Mouse (Mus musculus): ENCODE results near the gene Mov10. TPM values are rescaled to one million over a fixed set of nuclear protein-coding genes. Genes with fewer than 3 reads are reported as not detected.
A peak's percentile ranks its signal among the peaks of the same experiment; 100 is the strongest.
"Not testable (repeated sequence)": the region's sequence is repeated elsewhere in the genome, so short reads cannot be mapped to it uniquely, and the experiment has no call there.

Gene Mov10
- total RNA-seq (2015) = 8.3 and 8.4 TPM in 2 replicates
- 3.8 TPM in 2 replicates for total RNA-seq (2017)

DNA sequence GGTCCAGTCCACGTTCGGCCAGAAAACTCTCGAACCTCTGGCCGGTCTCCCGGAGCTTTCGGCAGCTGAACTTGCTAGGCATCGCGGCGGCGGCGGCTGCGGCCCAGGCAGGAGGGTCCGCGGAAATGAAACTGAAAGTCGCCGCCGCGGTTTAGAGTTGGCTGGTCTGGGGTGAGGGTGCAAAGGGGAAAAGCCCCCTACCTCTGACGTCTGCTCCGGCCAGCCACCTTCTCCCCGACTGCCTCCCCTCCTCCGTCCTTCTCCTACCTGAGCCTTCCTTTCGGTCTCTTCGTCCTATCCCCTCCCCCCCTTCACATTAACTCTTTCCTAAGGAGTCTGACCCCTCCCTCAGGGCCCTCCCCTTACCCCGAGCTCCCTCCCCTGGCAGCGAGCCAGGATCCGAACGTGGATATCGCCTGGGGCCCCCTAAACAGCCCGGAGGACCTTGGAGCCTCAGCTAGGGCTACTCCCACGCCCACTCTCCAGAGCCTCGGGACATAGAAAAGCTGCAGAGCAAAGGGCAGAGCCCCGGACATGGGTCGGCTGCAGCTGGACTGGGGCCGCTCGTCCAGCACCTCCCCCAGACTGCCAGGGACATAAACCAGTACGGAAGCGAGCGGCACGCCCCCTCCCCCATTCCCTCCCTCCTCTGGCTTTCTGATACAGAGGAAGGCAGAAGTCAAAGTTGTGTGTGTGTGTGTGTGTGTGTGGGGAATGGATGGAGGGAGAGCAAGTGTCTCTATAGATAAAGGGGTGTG, at the start of gene Mov10:
TSS of gene Mov10 (minus strand) at position 573 of the 758 bp plus-strand sequence.
- ATAC-seq (ENCODE audit: poor library complexity, severe bottlenecking) = peak; percentile 74

DNA sequence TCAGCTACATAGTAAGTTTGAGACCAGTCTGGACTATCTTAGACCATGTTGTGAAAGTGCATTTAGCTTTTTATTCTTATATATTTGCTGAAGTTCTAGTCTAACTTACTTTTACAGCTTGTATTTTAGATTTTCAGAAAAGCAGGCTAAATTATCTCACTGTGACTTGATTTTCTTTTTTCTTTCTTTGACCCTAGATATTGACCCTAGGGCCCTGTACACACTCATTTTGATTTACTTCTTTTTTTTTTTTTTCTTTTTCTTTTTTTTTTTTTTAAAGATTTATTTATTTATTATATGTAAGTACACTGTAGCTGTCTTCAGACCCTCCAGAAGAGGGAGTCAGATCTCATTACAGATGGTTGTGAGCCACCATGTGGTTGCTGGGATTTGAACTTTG, 48.3 kb upstream of the Mov10 start:
- not testable (repeated sequence) for ATAC-seq (ENCODE audit: poor library complexity, severe bottlenecking)

DNA sequence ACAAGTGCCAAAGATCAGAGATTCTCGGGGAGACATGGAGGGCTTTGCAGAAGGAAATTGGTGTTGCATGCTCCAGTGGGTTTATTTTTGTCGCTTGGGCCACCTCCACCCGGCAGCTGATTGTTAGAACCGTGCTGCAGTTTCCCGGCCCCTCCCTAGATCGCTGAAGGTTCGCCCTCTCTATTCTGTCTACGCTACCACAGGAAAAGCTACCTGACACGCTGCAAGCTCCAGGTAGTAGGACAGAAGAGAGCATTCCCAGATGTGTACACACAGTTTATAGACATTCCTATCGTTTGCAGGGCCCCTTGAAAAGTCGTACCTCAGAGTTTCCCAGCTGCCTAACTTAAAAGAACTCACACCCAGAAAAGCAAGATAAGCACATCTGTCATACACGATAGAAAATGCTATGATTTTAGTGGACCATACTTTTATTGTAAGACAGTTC, 47.0 kb upstream of the Mov10 start:
- ATAC-seq (ENCODE audit: poor library complexity, severe bottlenecking) = peak; percentile 2; the same call in 1 of the 2 replicates

DNA sequence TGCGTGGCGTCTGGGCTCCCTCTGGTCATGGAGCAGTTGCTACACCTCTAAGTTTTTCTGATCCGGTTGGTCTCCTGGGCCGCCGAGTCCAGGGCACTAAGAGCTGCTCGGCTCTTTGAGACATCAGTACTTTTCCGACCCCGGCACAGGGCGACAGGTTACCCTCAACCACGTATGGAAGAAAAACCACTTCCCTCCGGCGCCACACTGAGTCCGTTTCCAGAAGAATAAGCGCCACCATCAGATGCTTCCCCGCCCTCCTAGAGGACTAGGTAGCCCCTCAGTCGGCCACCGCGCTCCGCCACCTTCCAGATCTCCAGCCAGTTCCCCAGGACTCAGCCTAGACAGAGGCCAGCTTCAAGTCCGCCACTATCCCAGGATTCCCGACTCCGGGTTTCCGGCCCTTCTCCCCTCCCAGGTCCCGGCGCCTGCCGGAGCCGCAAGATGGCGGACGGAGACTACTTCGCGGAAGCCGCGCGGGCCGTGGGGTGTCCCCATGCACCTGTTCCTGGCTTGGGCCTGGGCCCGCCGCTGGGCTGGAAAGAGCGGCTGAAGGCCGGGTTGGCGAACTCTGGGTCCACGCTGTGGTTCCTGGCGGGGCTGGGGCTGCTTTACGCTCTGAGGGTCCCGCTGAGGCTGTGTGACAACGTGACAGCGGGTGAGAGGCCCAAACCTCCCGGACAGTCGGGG, 46.4 kb upstream of the Mov10 start:
- ATAC-seq (ENCODE audit: poor library complexity, severe bottlenecking) = peak; percentile 61

DNA sequence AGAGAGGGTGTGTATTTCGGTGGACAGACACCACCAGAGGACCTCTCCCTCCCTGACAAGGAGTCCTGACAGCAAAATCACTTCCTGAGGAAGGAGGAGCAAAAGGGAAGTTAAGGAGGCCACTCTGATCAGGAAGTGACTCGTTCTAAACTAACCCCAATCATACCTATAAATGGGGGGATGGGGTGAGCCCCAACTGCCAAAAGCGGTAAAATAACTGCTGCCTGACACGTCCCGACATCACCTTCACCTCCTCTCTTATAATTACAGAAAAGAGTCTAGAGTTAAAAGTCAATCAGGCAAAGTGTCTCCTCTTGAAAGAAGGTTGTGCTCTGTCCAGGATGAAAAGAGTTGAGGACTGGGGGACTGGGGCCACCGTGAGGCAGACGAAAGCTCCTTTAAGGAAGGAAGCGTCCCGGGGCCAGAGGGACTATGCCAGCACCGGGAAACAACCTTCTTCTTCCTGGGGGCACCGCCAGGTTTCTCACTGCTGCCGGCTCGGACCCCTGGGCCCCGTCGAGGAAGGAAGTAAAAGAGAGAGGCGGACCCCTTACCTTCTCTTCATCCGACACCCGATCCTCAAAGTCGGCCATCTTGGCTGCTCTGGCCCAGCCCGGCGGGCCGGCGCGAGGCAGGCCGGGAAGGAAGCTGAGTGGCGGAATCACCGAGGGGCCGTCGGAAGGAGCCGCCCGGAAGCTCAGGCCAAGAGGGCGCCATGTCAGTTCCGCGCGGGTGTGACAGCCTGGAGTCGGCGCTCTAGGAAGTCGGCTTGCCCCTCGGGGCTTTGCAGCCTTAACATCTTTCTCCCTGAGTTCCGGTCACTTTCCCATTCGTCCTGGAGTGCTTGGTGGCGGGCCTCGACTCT, 45.7 kb upstream of the Mov10 start, which contains the start of the genes St7l and Capza1:
TSS of gene St7l (plus strand) at position 220 of the 865 bp plus-strand sequence.
TSS of gene Capza1 (minus strand) at position 720 of the 865 bp plus-strand sequence.
- peak; percentile 79 for ATAC-seq (ENCODE audit: poor library complexity, severe bottlenecking)

DNA sequence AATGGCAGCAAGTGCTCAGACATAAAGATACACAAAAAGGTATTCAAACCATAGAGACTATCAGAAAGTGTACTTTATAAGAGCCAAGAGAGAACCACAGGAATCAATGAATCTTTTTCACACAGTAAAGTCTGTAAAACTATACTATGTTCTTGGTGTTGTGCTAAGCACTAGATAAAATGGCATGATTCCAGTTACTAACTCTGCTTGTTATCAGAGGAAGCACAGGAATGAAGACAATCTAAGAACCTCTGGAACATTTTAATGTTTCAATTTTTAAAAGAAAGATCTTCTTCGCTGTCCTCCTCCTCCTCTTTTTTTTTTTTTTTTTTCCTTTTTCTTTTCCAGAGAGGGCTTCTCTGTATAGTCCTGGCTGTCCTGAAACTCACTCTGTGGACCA, 40.2 kb upstream of the Mov10 start:
- no peak for ATAC-seq (ENCODE audit: poor library complexity, severe bottlenecking)

DNA sequence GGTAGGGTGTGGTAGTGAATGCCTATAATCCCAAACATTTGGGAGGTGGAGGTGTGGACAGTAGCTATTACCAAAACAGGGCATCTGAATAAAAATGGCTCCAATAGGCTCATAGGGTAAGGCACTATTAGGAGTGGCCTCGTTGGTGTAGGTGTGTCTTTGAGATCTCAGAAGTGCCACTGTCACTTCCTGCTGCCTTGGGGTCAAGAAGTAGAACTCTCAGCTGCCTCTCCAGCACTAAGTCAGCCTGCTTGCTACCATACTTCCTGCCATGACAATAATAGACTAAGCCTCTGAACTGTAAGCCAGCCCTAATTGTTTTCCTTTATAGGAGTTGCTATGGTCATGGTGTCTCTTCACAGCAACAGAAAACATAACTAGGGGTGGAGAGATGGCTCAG, 37.7 kb upstream of the Mov10 start:
- ATAC-seq (ENCODE audit: poor library complexity, severe bottlenecking) = peak; percentile 94

DNA sequence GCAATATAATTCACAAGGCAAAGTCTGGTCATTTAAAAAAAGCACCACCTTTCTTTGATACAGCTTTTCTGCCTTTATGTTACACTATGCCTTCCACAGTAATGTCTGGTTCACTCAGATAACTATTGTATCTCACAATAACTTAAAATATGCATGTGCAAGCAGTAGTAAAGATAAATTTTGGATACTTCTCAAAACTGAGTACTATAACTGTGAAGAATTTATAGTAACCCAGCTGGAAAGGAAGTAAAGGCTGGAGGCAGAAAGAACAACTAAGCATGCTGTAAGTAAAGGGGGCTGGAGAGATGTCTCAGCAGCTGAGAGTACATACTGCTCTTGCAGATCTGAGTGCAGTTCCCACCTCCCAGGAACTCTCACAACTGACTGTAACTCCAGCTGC, 36.5 kb upstream of the Mov10 start:
- no peak for ATAC-seq (ENCODE audit: poor library complexity, severe bottlenecking)

DNA sequence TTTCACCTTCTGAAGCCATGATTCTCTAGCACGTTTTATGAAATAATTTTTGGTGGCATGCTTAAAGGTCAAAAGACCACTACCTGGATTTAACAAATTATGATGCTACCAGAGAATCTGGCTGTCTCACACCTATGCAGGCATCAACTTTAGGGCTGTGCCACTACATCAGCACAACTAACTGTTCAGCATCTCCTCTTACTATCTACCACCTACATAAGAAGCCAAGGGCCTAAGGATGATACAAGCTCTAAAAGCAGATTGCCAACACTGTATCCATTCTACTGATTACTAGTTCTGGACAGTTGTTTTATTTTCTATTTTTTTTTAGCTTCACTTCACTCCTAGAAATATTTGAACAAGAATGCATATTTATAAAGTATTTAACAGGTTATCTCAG, 36.1 kb upstream of the Mov10 start:
- no peak for ATAC-seq (ENCODE audit: poor library complexity, severe bottlenecking)

DNA sequence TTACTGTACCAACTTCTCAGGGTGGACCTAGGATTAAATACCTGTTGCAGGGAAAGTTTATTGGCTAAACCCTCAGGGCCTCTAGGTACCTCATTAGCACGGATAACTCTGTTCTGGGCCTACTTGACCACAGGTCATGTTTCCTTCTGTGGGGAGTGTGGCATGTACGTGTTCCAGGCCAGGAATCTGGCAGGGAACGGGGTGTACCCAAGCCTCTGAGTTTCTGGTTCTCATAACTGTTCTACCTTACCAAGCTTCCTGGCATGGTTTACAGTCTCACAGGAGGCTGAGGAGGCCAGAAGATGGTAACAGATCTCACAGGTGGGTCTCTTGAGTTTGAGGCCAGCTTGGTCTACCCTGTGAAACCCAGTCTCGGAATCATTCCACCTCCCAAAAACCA, 28.2 kb upstream of the Mov10 start:
- no peak for ATAC-seq (ENCODE audit: poor library complexity, severe bottlenecking)

DNA sequence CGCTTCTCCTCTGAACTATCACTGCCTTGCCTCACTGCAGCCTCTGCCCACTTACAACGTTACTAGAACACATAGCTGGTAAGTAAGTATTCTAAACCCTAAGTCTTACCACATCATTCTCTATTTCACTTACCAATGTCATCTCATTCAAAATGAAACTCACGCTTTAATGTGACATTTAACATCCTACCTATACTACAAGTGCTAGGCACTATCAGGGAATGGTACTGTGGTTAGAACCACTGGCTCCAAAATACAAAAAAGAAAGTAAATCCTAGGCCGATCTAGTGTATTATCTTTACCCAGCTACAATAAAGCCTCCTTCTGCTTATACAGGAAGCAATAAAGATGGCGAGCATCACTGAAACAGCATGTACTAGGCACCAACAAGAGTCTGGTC, 22.7 kb upstream of the Mov10 start:
- ATAC-seq (ENCODE audit: poor library complexity, severe bottlenecking) = no peak

DNA sequence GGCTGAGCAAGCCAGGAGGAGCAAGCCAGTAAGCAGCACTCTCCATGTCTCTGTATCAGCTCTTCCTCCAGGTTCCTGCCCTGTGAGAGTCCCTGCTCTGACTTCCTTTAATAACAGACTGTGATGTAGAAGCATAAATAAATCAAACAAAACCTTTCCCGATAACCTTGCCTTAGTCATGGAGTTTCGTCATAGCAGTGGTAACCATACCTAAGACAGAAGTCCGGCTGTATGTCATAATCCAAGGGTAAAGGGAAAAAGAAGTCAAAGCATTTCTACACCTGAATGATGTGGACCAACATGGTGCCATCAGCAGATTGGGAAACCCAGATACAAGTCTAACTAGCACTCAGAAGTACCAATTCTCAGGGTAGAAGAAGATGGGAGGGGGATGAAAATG, 17.4 kb upstream of the Mov10 start:
- ATAC-seq (ENCODE audit: poor library complexity, severe bottlenecking) = peak; percentile 90

DNA sequence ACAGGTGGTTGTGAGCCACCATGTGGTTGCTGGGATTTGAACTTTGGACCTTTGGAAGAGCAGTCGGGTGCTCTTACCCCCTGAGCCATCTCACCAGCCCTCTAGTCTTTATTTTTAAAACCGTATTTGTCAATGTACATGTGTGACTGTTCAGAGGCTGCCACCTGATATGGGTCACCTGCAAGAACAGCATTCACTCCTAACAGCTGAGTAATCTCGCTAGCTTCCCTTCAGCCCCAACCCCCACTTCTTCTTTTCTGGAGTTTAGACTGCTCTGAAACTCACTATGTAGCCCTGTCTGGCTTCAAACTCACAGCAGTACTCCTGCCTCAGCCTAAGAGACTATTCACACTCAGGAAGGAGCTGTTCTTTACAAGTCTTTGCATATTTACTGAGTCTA, 4.0 kb upstream of the Mov10 start:
- ATAC-seq (ENCODE audit: poor library complexity, severe bottlenecking) = no peak

DNA sequence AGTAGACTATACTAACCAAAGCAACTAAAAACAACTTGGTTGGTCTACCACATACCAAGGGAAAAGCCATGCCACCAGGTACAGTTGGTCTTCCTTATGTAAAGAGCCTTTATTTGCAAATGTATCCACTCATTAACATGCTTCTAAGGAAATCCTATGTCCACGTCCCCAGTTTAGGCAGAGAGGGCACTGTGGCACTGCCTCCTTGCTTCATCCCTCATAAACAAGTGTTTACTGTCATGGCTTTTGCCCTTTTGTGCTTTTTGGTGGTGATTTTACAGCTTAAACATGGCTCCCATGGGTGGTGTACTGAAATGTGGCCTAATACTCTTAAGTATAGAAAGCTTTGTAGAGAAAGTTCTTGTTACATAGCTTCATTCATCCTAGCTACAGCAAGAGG, 2.1 kb upstream of the Mov10 start:
- ATAC-seq (ENCODE audit: poor library complexity, severe bottlenecking) = no peak

DNA sequence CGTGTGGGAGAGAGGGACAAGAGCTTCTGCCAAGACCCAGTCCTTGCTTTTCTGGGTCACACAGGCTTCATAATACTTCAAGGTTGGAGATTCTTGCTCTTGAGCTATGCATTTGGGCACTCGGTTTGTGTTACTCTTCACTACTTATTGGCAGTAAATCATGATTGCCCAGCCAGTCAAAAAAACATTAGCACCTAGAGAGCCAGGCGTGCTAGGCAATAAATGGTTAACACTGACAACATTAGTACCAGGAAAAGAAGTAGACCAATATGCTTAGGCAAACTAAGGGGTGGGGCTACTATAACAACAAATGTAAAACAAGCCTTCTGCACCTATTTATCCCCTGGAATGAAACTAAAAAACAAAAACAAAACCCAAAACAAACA, 379 bp upstream of the Mov10 start:
- ATAC-seq (ENCODE audit: poor library complexity, severe bottlenecking) = no peak

DNA sequence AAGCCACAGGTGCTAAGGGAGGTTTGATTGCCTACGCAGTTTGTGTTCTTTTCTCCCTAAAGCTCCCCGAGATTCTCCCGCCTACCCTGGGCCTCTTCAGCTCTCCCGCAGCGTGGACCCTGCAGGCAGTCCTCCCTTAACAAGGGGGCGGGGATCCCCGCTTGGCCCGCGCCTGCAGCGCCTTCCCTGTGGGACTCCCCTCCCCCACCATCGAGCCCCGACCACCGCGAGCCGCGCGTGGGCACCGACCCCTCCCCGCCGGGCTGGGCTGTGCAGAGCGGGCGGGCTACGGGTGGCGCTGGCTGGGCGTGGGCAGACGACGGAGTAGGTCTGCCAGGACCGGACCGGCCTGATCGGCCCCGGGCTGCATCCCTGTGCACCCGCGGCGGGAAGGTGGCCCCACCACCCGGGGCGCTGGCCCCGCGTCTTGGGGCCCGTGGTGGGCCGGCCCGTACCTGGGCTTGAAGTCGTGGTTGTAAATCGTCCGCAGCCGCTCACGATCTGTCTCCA, 827 bp downstream of the Mov10 start:
- ATAC-seq (ENCODE audit: poor library complexity, severe bottlenecking) = peak; percentile 48

DNA sequence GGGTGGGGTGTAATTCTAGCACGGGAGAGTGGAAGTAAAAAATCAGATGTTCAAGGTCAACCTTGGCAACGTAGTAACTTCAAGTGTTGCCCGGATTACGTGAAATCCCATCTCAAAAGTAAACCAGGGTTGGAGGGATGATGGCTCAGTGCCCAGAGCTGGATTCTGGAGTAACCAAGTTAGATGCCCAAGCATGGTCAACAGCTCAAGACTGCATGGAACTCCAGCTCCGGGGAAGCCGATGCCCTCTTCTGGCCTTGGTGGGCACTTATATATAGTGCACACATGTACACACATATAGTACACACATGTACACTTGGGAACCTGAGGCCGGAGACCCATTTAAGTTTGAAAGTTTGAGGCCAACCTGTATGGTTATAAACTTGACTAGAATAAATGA, 2.2 kb downstream of the Mov10 start:
- ATAC-seq (ENCODE audit: poor library complexity, severe bottlenecking) = no peak

DNA sequence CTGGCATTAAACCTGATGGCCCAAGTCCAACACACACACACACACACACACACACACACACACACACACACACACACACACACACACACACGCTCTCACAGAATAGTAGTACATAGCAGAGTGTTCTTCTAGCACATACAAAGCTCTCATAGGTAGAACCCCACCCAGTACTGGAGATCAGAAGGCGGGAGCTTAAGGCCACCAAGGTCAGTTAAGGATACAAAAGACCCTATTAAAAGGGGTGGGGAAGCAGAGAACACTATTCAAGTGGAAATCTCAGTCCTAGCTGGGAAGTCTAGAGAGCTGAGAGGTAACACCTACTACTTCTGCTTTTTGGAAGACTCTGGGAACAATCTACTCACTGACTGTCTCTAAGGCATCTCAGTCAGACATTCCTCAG, 3.0 kb downstream of the Mov10 start:
- no peak for ATAC-seq (ENCODE audit: poor library complexity, severe bottlenecking)

DNA sequence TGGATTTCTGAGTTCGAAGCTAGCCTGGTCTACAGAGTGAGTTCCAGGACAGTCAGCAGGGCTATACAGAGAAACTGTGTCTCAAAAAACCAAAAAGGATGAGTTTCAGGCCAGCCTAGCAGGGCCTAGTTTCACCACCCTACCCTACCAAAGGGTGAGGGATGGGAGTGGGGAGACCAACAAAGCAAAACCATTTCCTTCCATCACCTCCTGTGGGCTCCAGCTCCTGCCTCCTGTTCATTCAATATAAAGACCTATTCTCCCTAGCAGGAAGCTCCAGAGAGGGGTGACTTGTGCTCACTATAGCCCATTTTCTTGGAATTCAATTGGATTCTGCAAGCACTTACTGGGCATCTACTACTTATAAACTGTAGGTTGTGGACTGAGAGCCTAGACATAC, 3.6 kb downstream of the Mov10 start:
- no peak for ATAC-seq (ENCODE audit: poor library complexity, severe bottlenecking)

DNA sequence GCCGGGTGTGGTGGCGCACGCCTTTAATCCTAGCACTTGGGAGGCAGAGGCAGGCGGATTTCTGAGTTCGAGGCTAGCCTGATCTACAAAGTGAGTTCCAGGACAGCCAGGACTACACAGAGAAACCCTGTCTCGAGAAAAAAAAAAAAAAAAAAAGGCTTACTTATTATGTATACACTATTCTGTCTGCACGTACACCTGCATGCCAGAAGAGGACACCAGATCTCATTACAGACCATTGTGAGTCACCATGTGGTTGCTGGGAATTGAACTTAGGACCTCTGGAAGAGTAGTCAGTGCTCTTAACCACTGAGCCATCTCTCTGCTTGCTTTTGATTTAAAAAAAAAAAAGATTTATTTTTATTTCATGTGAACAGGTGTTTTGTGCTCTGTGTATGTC, 5.1 kb downstream of the Mov10 start:
- not testable (repeated sequence) for ATAC-seq (ENCODE audit: poor library complexity, severe bottlenecking)

DNA sequence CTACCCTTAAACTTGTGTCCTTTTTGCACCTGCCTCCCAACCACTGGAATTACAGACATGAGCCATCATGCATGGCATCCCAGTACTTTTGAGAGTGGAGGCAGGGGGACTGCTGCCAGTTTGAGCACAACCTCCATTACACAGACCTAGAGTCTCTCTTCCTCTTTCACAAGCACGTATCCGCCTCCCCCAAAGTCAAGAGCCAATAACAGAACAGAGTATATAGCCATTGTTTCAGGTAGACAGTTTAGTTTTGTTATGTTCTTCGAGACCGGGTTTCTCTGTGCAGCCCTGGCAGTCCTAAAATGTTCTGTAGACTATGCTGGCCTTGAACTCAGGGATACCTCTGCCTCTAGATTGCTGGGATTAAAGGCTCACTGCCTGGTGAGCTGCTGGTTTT, 6.1 kb downstream of the Mov10 start:
- ATAC-seq (ENCODE audit: poor library complexity, severe bottlenecking) = no peak
